Mouse (Mus musculus) myocyte (in vitro differentiated cells): ENCODE results near the gene Mark4. TPM values are rescaled to one million over a fixed set of nuclear protein-coding genes. Genes with fewer than 3 reads are reported as not detected.

ENCODE experiments used
- H3K27me3 ChIP-seq: one replicate; pipeline ENCODE4 v1.6.1; 2011; ENCODE audit not compliant: control insufficient read depth, insufficient read depth, insufficient read length
- H3K36me3 ChIP-seq: one replicate; pipeline ENCODE4 v1.6.1; 2011; ENCODE audit not compliant: control insufficient read depth, insufficient read depth
- H3K4me2 ChIP-seq: one replicate; pipeline ENCODE4 v1.6.1; 2011; ENCODE audit warnings: low read depth, control low read depth
- H3K4me3 ChIP-seq: one replicate; pipeline ENCODE4 v1.5.1; 2011; ENCODE audit warnings: mild to moderate bottlenecking, control low read depth, moderate library complexity
- H3K79me2 ChIP-seq: one replicate; pipeline ENCODE4 v1.6.1; 2011; ENCODE audit not compliant: control insufficient read depth, insufficient read depth
- H3ac ChIP-seq: one replicate; pipeline ENCODE4 v1.6.1; 2011; ENCODE audit not compliant: control insufficient read depth, insufficient read length
- CEBPB ChIP-seq: IDR thresholded peaks from 2 replicates; pipeline ENCODE4 v1.6.1; 2011; ENCODE audit warnings: mild to moderate bottlenecking, moderate library complexity; ENCODE audit not compliant: poor library complexity, insufficient read depth, severe bottlenecking
- E2F4 ChIP-seq: IDR thresholded peaks from one replicate; pipeline ENCODE4 v1.6.1; 2011; ENCODE audit warnings: mild to moderate bottlenecking, control low read depth, moderate library complexity; ENCODE audit not compliant: insufficient read depth
- MAX ChIP-seq: IDR thresholded peaks from one replicate; pipeline ENCODE4 v1.6.1; 2011; ENCODE audit warnings: low read depth, mild to moderate bottlenecking, control low read depth
- MYOD1 ChIP-seq, 3 experiments: IDR thresholded peaks; one replicate each; pipeline ENCODE4 v1.6.1; 2011; ENCODE audit warnings: control low read depth in 2 of 3, low read depth in 2 of 3, mild to moderate bottlenecking in 2 of 3, moderate library complexity in 1 of 3; ENCODE audit not compliant: insufficient read length in 2 of 3, control insufficient read depth in 1 of 3
- MYOG ChIP-seq, 3 experiments: IDR thresholded peaks; one replicate each; pipeline ENCODE4 v1.6.1; 2011; ENCODE audit warnings: control low read depth in 2 of 3, low read depth in 2 of 3, mild to moderate bottlenecking in 2 of 3; ENCODE audit not compliant: insufficient read length in 2 of 3, control insufficient read depth in 1 of 3, insufficient read depth in 1 of 3
- POLR2A ChIP-seq: IDR thresholded peaks from one replicate; pipeline ENCODE4 v1.6.1; 2011; ENCODE audit warnings: low read depth, mild to moderate bottlenecking, control low read depth, moderate library complexity; ENCODE audit not compliant: insufficient read length
- POLR2AphosphoS2 ChIP-seq: IDR thresholded peaks from one replicate; pipeline ENCODE4 v1.6.1; 2011; ENCODE audit warnings: low read depth, control low read depth; ENCODE audit not compliant: insufficient read length
- REST ChIP-seq: IDR thresholded peaks from one replicate; pipeline ENCODE4 v1.6.1; 2011; ENCODE audit warnings: mild to moderate bottlenecking, control low read depth, moderate library complexity; ENCODE audit not compliant: insufficient read depth, insufficient read length
- TCF12 ChIP-seq: IDR thresholded peaks from one replicate; pipeline ENCODE4 v1.6.1; 2011; ENCODE audit warnings: mild to moderate bottlenecking, control low read depth; ENCODE audit not compliant: poor library complexity, insufficient read depth, severe bottlenecking
- TCF3 ChIP-seq: IDR thresholded peaks from one replicate; pipeline ENCODE4 v1.6.1; 2011; ENCODE audit warnings: low read depth, control low read depth; ENCODE audit not compliant: insufficient read length
- USF1 ChIP-seq: IDR thresholded peaks from one replicate; pipeline ENCODE4 v1.6.1; 2011; ENCODE audit warnings: low read depth, mild to moderate bottlenecking, control low read depth, moderate library complexity
- polyA plus RNA-seq: library from polyadenylated mRNA; unstranded; fragments of >200 nt; fragmentation: generic; extraction: Trizol; gene quantifications from one replicate; pipeline ENCODE4 v1.2.1, GENCODE M21; 2012; ENCODE audit warnings: missing spikeins

The Mark4 gene
- polyA plus RNA-seq, 1 experiment = 18.2 TPM

DNA sequence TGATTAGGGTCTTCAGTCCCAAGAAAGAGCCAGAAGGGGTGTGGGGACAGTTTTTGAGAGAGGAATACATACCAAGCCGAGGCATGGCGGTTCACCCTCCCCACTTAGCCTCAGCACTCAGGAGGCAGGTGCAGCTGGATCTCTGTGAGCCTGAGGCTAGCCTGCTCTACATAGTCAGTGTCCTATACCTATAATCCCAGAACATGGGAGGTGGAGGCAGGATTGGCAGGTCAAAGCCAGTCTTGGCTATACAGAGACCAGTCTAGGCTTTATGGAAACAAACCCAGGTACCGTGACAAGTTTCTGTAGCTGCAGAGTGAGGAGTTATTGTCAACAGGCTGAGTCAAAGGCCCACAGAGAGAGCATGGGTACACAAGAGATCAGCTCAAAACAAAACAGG lies 35.5 kb downstream of the Mark4 start:
- Histone ChIP-seq H3K79me2 (no peaks in the 10 kb centered on the region), H3K27me3 (no peaks in the 10 kb centered on the region), H3K4me3 (no peak overlapping the region), H3K4me2 (no peak overlapping the region), H3K36me3 (peaks cover 4% of the 10 kb centered on the region), H3ac (no peak overlapping the region)
- TF ChIP-seq POLR2AphosphoS2 = peak; percentile 27
- no peak for TF ChIP-seq POLR2A

GRCm38 (mm10) chr7:19420821-19421636 lies 37.6 kb downstream of the Mark4 start:
- Histone ChIP-seq H3K79me2 (no peaks in the 10 kb centered on the region), H3K36me3 (no peaks in the 10 kb centered on the region), H3K4me2 (peak overlapping the region; percentile 12), H3K27me3 (peaks cover 5% of the 10 kb centered on the region), H3ac (no peak overlapping the region), H3K4me3 (no peak overlapping the region)
- peak in 1 of 3 experiments; percentile 23 for TF ChIP-seq MYOD1 (IDR thresholded peaks at IDR 0.05; ENCODE audit: control insufficient read depth in 1 of 3, insufficient read length in 2 of 3, low read depth in 2 of 3)
- TF ChIP-seq TCF3 = no peak
- no peak for TF ChIP-seq USF1
- TF ChIP-seq MAX = no peak
- TF ChIP-seq CEBPB = no peak
- TF ChIP-seq MYOG (IDR thresholded peaks at IDR 0.05; ENCODE audit: control insufficient read depth in 1 of 3, insufficient read depth in 1 of 3, insufficient read length in 2 of 3, low read depth in 2 of 3) = no peak

DNA sequence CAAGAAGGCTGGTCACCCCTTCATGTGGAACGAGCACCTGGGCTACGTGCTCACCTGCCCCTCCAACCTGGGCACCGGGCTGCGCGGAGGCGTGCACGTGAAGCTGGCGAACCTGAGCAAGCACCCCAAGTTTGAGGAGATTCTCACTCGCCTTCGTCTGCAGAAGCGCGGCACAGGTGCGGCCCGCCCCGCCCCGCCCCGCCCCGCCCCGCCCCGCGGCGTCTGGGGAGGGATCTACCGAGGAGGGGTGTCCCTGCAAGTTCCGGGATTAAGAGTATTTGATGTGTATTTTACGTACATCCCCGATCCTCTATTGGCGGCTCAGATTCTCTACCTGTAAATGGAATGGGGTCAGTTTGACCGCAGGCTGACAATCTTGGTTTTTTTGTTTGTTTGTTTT lies 38.5 kb downstream of the Mark4 start:
- Histone ChIP-seq H3K27me3 (peaks cover 5% of the 10 kb centered on the region), H3K4me3 (no peak overlapping the region), H3K79me2 (no peaks in the 10 kb centered on the region), H3K36me3 (no peaks in the 10 kb centered on the region), H3K4me2 (no peak overlapping the region), H3ac (no peak overlapping the region)
- TF ChIP-seq E2F4 (no peak), USF1 (no peak), TCF3 (no peak), MYOG (IDR thresholded peaks at IDR 0.05; ENCODE audit: control insufficient read depth in 1 of 3, insufficient read depth in 1 of 3, insufficient read length in 2 of 3, low read depth in 2 of 3) (no peak), MAX (no peak), POLR2A (no peak), CEBPB (no peak), POLR2AphosphoS2 (no peak), TCF12 (no peak), MYOD1 (IDR thresholded peaks at IDR 0.05; ENCODE audit: control insufficient read depth in 1 of 3, insufficient read length in 2 of 3, low read depth in 2 of 3) (no peak)

GRCm38 (mm10) chr7:19416590-19416989 lies 42.0 kb downstream of the Mark4 start:
- peaks cover 5% of the 10 kb centered on the region for H3K27me3 ChIP-seq

GRCm38 (mm10) chr7:19413525-19413924 lies 45.1 kb downstream of the Mark4 start:
- H3K4me3 ChIP-seq = no peak overlapping the region
- TF ChIP-seq REST (no peak), E2F4 (no peak), USF1 (no peak)
- H3K36me3 ChIP-seq = no peaks in the 10 kb centered on the region
- no peak overlapping the region for H3ac ChIP-seq
- no peak overlapping the region for H3K4me2 ChIP-seq
- H3K79me2 ChIP-seq = no peaks in the 10 kb centered on the region
- peaks cover 5% of the 10 kb centered on the region for H3K27me3 ChIP-seq

More at GRCm38 (mm10) chr7:19416590-19416989, 42.0 kb downstream of the Mark4 start:
- Histone ChIP-seq H3K79me2 (no peaks in the 10 kb centered on the region), H3ac (no peak overlapping the region), H3K36me3 (no peaks in the 10 kb centered on the region), H3K4me3 (no peak overlapping the region), H3K4me2 (no peak overlapping the region)
- TF ChIP-seq POLR2AphosphoS2 (peak; percentile 41), MYOG (IDR thresholded peaks at IDR 0.05; ENCODE audit: control insufficient read depth in 1 of 3, insufficient read depth in 1 of 3, insufficient read length in 2 of 3, low read depth in 2 of 3) (no peak)

GRCm38 (mm10) chr7:19411783-19412182 lies 46.8 kb downstream of the Mark4 start:
- H3K36me3 ChIP-seq = no peaks in the 10 kb centered on the region
- peak overlapping the region; percentile 37 for H3K4me3 ChIP-seq
- H3ac ChIP-seq = no peak overlapping the region
- peak overlapping the region; percentile 56 for H3K4me2 ChIP-seq
- peaks cover 4% of the 10 kb centered on the region for H3K27me3 ChIP-seq
- no peaks in the 10 kb centered on the region for H3K79me2 ChIP-seq
- TF ChIP-seq CEBPB (no peak), MYOG (IDR thresholded peaks at IDR 0.05; ENCODE audit: control insufficient read depth in 1 of 3, insufficient read depth in 1 of 3, insufficient read length in 2 of 3, low read depth in 2 of 3) (peak in 2 of 3 experiments; percentile 70 to 89), MYOD1 (IDR thresholded peaks at IDR 0.05; ENCODE audit: control insufficient read depth in 1 of 3, insufficient read length in 2 of 3, low read depth in 2 of 3) (peak in 2 of 3 experiments; percentile 76 to 91)
